Mouse (Mus musculus) spleen, postnatal 36 days (tissue): ENCODE data around the gene Zfp965.
"Not testable (repeated sequence)": the region's sequence is repeated elsewhere in the genome, so short reads cannot be mapped to it uniquely, and the experiment has no call there.

Source experiments
- DNase-seq, 2 experiments: peaks; one replicate each; pipeline ENCODE4 v3.0.0; 2022; ENCODE audit warnings: low spot score in 2 of 2, mixed read lengths in 1 of 2

The Zfp965 gene

GRCm38 (mm10) chr2:175469685-175470084, at the start of gene Zfp965:
Zfp965 (plus strand) TSS chr2:175469985.
- DNase-seq, result not testable (repeated sequence)

DNA sequence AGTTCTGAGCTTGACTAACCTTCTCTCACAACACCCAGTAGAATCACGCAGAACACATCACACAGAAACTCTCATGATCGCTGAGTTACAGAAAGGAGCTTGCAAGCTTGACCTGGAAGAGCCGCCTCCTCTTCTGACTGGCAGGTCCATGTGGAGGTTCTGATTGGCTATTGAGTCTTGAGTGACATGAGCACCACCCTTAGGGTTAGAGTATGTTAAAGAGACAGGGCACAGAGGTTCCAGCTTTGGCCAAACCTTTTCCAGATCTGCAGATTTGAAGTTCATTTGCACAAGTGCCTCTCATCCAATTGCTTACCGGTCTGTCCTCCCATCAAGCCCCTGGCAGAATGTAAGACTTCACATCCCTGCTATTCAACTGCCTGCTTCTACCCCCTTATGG, 34.1 kb upstream of the Zfp965 start, which contains the start of gene Gm4724:
Gene Gm4724, minus strand, starts transcription at position 101 of the 400 bp plus-strand sequence.
- DNase-seq, result not testable (repeated sequence)
